Mouse (Mus musculus) MEL (cell line): ENCODE results near the gene Nadk. TPM values are rescaled to one million over a fixed set of nuclear protein-coding genes. Genes with fewer than 3 reads are reported as not detected.

Source experiments
- DNase-seq: peaks from one replicate; pipeline ENCODE4 v3.0.0; 2011; ENCODE audit warnings: low read depth, low spot score
- H3K27ac ChIP-seq: 2 replicates; pipeline ENCODE4 v1.5.1; 2012; ENCODE audit warnings: low read depth, mild to moderate bottlenecking, control low read depth, low read length, moderate library complexity; ENCODE audit not compliant: control insufficient read depth
- H3K27me3 ChIP-seq, 2 experiments: fragments of 150-350 bp in 1 of 2; sonication (generic) in 1 of 2; 2 replicates each; pipeline ENCODE4 v1.6.1; 2012; ENCODE audit warnings: low read length in 2 of 2, mild to moderate bottlenecking in 2 of 2, improper control_type of control experiment in 1 of 2, moderate library complexity in 1 of 2; ENCODE audit not compliant: insufficient read depth in 2 of 2, control insufficient read depth in 1 of 2
- H3K36me3 ChIP-seq, 2 experiments: 2 replicates each; pipeline ENCODE4 v1.6.1; 2012 to 2014; ENCODE audit warnings: low read length in 2 of 2, improper control_type of control experiment in 1 of 2, inconsistent platforms in 1 of 2, mild to moderate bottlenecking in 1 of 2; ENCODE audit not compliant: insufficient read depth in 2 of 2, control insufficient read depth in 1 of 2
- H3K4me1 ChIP-seq, 2 experiments: fragments of 150-350 bp in 1 of 2; sonication (generic) in 1 of 2; 2 replicates each; pipeline ENCODE4 v1.6.1; 2012; ENCODE audit warnings: low read length in 2 of 2, improper control_type of control experiment in 1 of 2, mild to moderate bottlenecking in 1 of 2; ENCODE audit not compliant: insufficient read depth in 2 of 2, control insufficient read depth in 1 of 2
- H3K4me3 ChIP-seq, 2 experiments: fragments of 150-350 bp in 1 of 2; sonication (generic) in 1 of 2; 2 replicates each; pipeline ENCODE4 v1.5.1; 2012; ENCODE audit warnings: low read depth in 2 of 2, low read length in 2 of 2, mild to moderate bottlenecking in 2 of 2, moderate library complexity in 2 of 2, control low read depth in 1 of 2, improper control_type of control experiment in 1 of 2; ENCODE audit not compliant: control insufficient read depth in 1 of 2, insufficient read depth in 1 of 2
- H3K79me2 ChIP-seq: 2 replicates; pipeline ENCODE4 v1.6.1; 2012; ENCODE audit warnings: mild to moderate bottlenecking, low read length, moderate library complexity; ENCODE audit not compliant: control insufficient read depth, poor library complexity, insufficient read depth
- H3K9ac ChIP-seq: 2 replicates; pipeline ENCODE4 v1.6.1; 2012; ENCODE audit warnings: low read depth, mild to moderate bottlenecking, control low read depth, low read length, moderate library complexity; ENCODE audit not compliant: control insufficient read depth, poor library complexity, severe bottlenecking
- H3K9me3 ChIP-seq: fragments of 150-350 bp; sonication (generic); replicated peaks from 2 replicates; pipeline ENCODE4 v1.6.1; 2012; ENCODE audit warnings: mild to moderate bottlenecking, low read length, improper control_type of control experiment, moderate library complexity; ENCODE audit not compliant: insufficient read depth
- BHLHE40 ChIP-seq: IDR thresholded peaks from 2 replicates; pipeline ENCODE4 v1.6.1; 2012; ENCODE audit warnings: low read depth, mild to moderate bottlenecking, inconsistent platforms, low read length, improper control_type of control experiment, borderline replicate concordance
- CHD1 ChIP-seq: IDR thresholded peaks from 2 replicates; pipeline ENCODE4 v1.6.1; 2012; ENCODE audit warnings: low read depth, mild to moderate bottlenecking, inconsistent platforms, low read length, improper control_type of control experiment
- CHD2 ChIP-seq: IDR thresholded peaks from 2 replicates; pipeline ENCODE4 v1.6.1; 2011; ENCODE audit warnings: low read length, improper control_type of control experiment
- ELF1 ChIP-seq: IDR thresholded peaks from 2 replicates; pipeline ENCODE4 v1.6.1; 2014; ENCODE audit warnings: low read depth, mild to moderate bottlenecking, inconsistent platforms, low read length, improper control_type of control experiment, moderate library complexity
- EP300 ChIP-seq, 2 experiments: IDR thresholded peaks; 2 replicates each; pipeline ENCODE4 v1.6.1; 2011; ENCODE audit warnings: improper control_type of control experiment in 2 of 2, low read length in 2 of 2, low read depth in 1 of 2, mild to moderate bottlenecking in 1 of 2
- GABPA ChIP-seq: IDR thresholded peaks from 2 replicates; pipeline ENCODE4 v1.6.1; 2012; ENCODE audit warnings: low read depth, mild to moderate bottlenecking, inconsistent platforms, low read length, improper control_type of control experiment, moderate library complexity
- GATA1 ChIP-seq: IDR thresholded peaks from 2 replicates; pipeline ENCODE4 v1.6.1; 2011; ENCODE audit warnings: low read depth, low read length, improper control_type of control experiment
- KAT2A ChIP-seq: conservative IDR thresholded peaks from 2 replicates; pipeline ENCODE4 v1.6.1; 2012; ENCODE audit warnings: low read depth, low read length, improper control_type of control experiment, inconsistent platforms
- MEF2A ChIP-seq: IDR thresholded peaks from 2 replicates; pipeline ENCODE4 v1.6.1; 2014; ENCODE audit warnings: low read depth, mild to moderate bottlenecking, inconsistent platforms, low read length, improper control_type of control experiment; ENCODE audit not compliant: poor library complexity, insufficient replicate concordance, severe bottlenecking; ENCODE audit errors: extremely low read depth
- MYB ChIP-seq: IDR thresholded peaks from 2 replicates; pipeline ENCODE4 v1.6.1; 2011; ENCODE audit warnings: mild to moderate bottlenecking, low read depth, low read length, improper control_type of control experiment
- NELFE ChIP-seq: IDR thresholded peaks from 2 replicates; pipeline ENCODE4 v1.6.1; 2011; ENCODE audit warnings: low read depth, low read length, improper control_type of control experiment
- POLR2AphosphoS2 ChIP-seq: IDR thresholded peaks from 2 replicates; pipeline ENCODE4 v1.6.1; 2011; ENCODE audit warnings: low read length, improper control_type of control experiment
- RCOR1 ChIP-seq: IDR thresholded peaks from 2 replicates; pipeline ENCODE4 v1.6.1; 2012; ENCODE audit warnings: low read depth, mild to moderate bottlenecking, inconsistent platforms, low read length, improper control_type of control experiment
- SIN3A ChIP-seq: IDR thresholded peaks from 2 replicates; pipeline ENCODE4 v1.6.1; 2012; ENCODE audit warnings: low read length, improper control_type of control experiment, inconsistent platforms
- SMC3 ChIP-seq: IDR thresholded peaks from 2 replicates; pipeline ENCODE4 v1.6.1; 2011; ENCODE audit warnings: low read depth, low read length, improper control_type of control experiment
- TAL1 ChIP-seq: IDR thresholded peaks from 2 replicates; pipeline ENCODE4 v1.6.1; 2012; ENCODE audit warnings: mild to moderate bottlenecking, inconsistent platforms, low read length, moderate library complexity, mixed read lengths
- TBP ChIP-seq: IDR thresholded peaks from 2 replicates; pipeline ENCODE4 v1.8.0; 2011; ENCODE audit warnings: low read depth, low read length, improper control_type of control experiment
- TCF12 ChIP-seq: IDR thresholded peaks from 2 replicates; pipeline ENCODE4 v1.6.1; 2014; ENCODE audit warnings: low read depth, mild to moderate bottlenecking, inconsistent platforms, low read length, improper control_type of control experiment, moderate library complexity
- UBTF ChIP-seq: IDR thresholded peaks from 2 replicates; pipeline ENCODE4 v1.6.1; 2012; ENCODE audit warnings: low read depth, mild to moderate bottlenecking, inconsistent platforms, low read length, improper control_type of control experiment, moderate library complexity, borderline replicate concordance; ENCODE audit not compliant: insufficient read depth
- USF1 ChIP-seq: IDR thresholded peaks from 2 replicates; pipeline ENCODE4 v1.6.1; 2014; ENCODE audit warnings: low read depth, mild to moderate bottlenecking, inconsistent platforms, low read length, improper control_type of control experiment, moderate library complexity
- USF2 ChIP-seq, 2 experiments: IDR thresholded peaks; 2 replicates each; pipeline ENCODE4 v1.6.1; 2011 to 2012; ENCODE audit warnings: improper control_type of control experiment in 2 of 2, low read length in 2 of 2, borderline replicate concordance in 1 of 2, inconsistent platforms in 1 of 2, low read depth in 1 of 2, mild to moderate bottlenecking in 1 of 2; ENCODE audit not compliant: insufficient read depth in 1 of 2
- ZC3H11A ChIP-seq: IDR thresholded peaks from 2 replicates; pipeline ENCODE4 v1.6.1; 2012; ENCODE audit warnings: low read depth, mild to moderate bottlenecking, inconsistent platforms, low read length, improper control_type of control experiment
- ZMIZ1 ChIP-seq: IDR thresholded peaks from 2 replicates; pipeline ENCODE4 v1.6.1; 2012; ENCODE audit warnings: low read depth, mild to moderate bottlenecking, inconsistent platforms, low read length, improper control_type of control experiment, moderate library complexity
- ZNF384 ChIP-seq: IDR thresholded peaks from 2 replicates; pipeline ENCODE4 v1.6.1; 2012; ENCODE audit warnings: low read depth, mild to moderate bottlenecking, inconsistent platforms, low read length, improper control_type of control experiment
- polyA plus RNA-seq, 2 experiments: library from polyadenylated mRNA; stranded (reverse) in 1 of 2; unstranded in 1 of 2; fragments of >175 nt in 1 of 2; fragments of >200 nt in 1 of 2; gene quantifications; 2 replicates each; pipeline versions ENCODE4 v1.2.1 to v1.2.4; 2012; ENCODE audit warnings: low replicate concordance in 2 of 2, low read depth in 1 of 2; ENCODE audit not compliant: insufficient read length in 2 of 2, insufficient read depth in 1 of 2, missing spikeins in 1 of 2
- total RNA-seq: library from RNA; depleted of rRNA; stranded (reverse); fragments of 300-350 nt; gene quantifications from 2 replicates; pipeline ENCODE4 v1.2.3, GENCODE M21; 2012

The Nadk gene
- total and polyA plus RNA-seq, 3 experiments: 53.2 to 258 (median 151) TPM

- Histone ChIP-seq H3K27ac (no peak overlapping the region), H3K9ac (no peak overlapping the region), H3K4me1 (peaks cover 21 to 23% of the 10 kb centered on the region in 2 experiments), H3K4me3 (no peak overlapping the region), H3K9me3 (no peaks in the 10 kb centered on the region), H3K27me3 (no peaks in the 10 kb centered on the region), H3K79me2 (no peaks in the 10 kb centered on the region), H3K36me3 (peaks cover 1 to 17% of the 10 kb centered on the region in 2 experiments; a peak in 3 of 4 replicates)
- TF ChIP-seq USF1 (no peak), SIN3A (no peak), ZC3H11A (no peak), CHD1 (no peak), USF2 (IDR thresholded peaks at IDR 0.05; ENCODE audit: borderline replicate concordance in 1 of 2, insufficient read depth in 1 of 2, low read depth in 1 of 2, low read length in 2 of 2) (no peak), ELF1 (no peak), GATA1 (no peak), KAT2A (no peak)
- DNase-seq: no peak
Observed at GRCm38 (mm10) chr4:155593780-155594179, 31.6 kb downstream of the Nadk start.

DNA sequence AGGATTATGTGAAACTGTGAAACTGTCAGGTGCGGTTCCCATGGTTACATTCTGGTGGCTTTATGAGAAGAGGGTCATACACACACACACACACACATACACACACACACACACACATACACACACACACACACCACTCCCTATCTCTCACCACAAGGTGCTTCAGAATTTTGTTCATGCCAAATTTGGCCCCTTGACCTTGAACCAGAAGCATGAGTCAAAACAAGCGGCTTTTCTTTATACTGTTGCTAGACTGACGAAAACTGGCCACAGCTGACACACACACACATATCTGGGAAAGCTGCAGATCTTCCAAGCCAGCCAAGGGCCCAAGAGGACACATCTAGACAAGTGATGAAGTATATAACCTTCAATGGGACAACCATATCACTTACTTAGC, 33.6 kb downstream of the Nadk start:
- TF ChIP-seq KAT2A: no peak
- TF ChIP-seq SMC3: no peak
- TF ChIP-seq ZMIZ1: no peak
- TF ChIP-seq MYB: no peak
- no peak for TF ChIP-seq RCOR1
- no peak for TF ChIP-seq NELFE
- no peak for TF ChIP-seq MEF2A
- TF ChIP-seq CHD2: no peak
- no peak for TF ChIP-seq TCF12
- TF ChIP-seq TAL1: no peak
- TF ChIP-seq UBTF: no peak
- TF ChIP-seq POLR2AphosphoS2: no peak
- TF ChIP-seq GABPA: no peak
- TF ChIP-seq EP300 (IDR thresholded peaks at IDR 0.05; ENCODE audit: low read depth in 1 of 2, low read length in 2 of 2): no peak
- TF ChIP-seq ZNF384: no peak
- no peak for TF ChIP-seq BHLHE40
- TF ChIP-seq TBP: no peak
- peaks cover 23 to 29% of the 10 kb centered on the region in 2 experiments for H3K4me1 ChIP-seq
- no peak overlapping the region; a peak in 1 of 4 replicates for H3K4me3 ChIP-seq
- no peak for DNase-seq
- no peak overlapping the region; the same call in 1 of the 2 replicates for H3K27ac ChIP-seq
- H3K79me2 ChIP-seq: no peaks in the 10 kb centered on the region; the same call in 1 of the 2 replicates
- H3K36me3 ChIP-seq: peaks cover 0 to 22% of the 10 kb centered on the region in 2 experiments; a peak in 2 of 4 replicates
- no peak overlapping the region for H3K9ac ChIP-seq
- no peaks in the 10 kb centered on the region for H3K9me3 ChIP-seq
- no peaks in the 10 kb centered on the region for H3K27me3 ChIP-seq
